Mouse (Mus musculus): ENCODE measurements around the gene Pdha2. TPM values are rescaled to one million over a fixed set of nuclear protein-coding genes. Genes with fewer than 3 reads are reported as not detected.
A peak's percentile ranks its signal among the peaks of the same experiment; 100 is the strongest.

Pdha2 gene
- polyA plus RNA-seq, 1 experiment from 2014 or later: not detected

DNA sequence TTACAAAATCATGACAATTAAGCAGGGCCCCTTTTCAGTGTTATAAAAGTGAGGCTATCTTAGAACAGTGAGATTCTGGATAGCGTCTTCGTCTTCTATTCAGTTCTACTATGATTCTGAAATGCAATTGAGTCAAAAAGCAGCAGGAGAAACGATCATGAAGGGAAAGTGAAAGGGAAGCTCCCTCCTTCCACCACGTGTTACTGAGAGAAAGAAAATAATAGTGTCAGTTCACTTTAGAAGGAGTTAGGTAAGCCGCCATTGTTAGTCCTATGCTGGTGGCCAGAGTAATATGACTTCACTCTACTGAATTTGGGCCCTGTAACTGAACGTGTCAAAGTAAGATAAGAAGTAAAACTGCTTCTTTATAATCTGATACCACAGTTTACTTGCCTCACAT lies 4.1 kb upstream of the Pdha2 start:
- no peaks in the 10 kb centered on the region for H3K4me1 ChIP-seq (ENCODE audit: control insufficient read depth, insufficient read depth, low read length)
- DNase-seq (ENCODE audit: low spot score) (no peak), ATAC-seq (ENCODE audit: low read depth) (no peak)
- no peak overlapping the region for H3K4me3 ChIP-seq (ENCODE audit: low read depth, low read length)
- H3K9me3 ChIP-seq (ENCODE audit: control insufficient read depth, low read length): peaks cover 5% of the 10 kb centered on the region; the same call in 1 of the 2 replicates
- WGBS: 71% methylated on average over 6 of the region's 6 CpGs
- no peak overlapping the region for H3K27ac ChIP-seq (replicated peaks; ENCODE audit: low read depth, low read length)
- no peaks in the 10 kb centered on the region for H3K27me3 ChIP-seq (replicated peaks; ENCODE audit: control insufficient read depth, insufficient read depth, low read length)
- H3K4me2 ChIP-seq (ENCODE audit: low read depth, low read length): no peak overlapping the region
- no peaks in the 10 kb centered on the region for H3K36me3 ChIP-seq (ENCODE audit: control insufficient read depth, insufficient read depth, low read length)
- no peak overlapping the region for H3K9ac ChIP-seq (ENCODE audit: low read depth, low read length)

GRCm38 (mm10) chr3:141214789-141215188 lies 2.6 kb upstream of the Pdha2 start:
- WGBS: 75% methylated on average over 2 of the region's 2 CpGs
- Histone ChIP-seq H3K4me2 (ENCODE audit: low read depth, low read length) (no peak overlapping the region), H3K27ac (replicated peaks; ENCODE audit: low read depth, low read length) (no peak overlapping the region), H3K9ac (ENCODE audit: low read depth, low read length) (no peak overlapping the region), H3K27me3 (replicated peaks; ENCODE audit: control insufficient read depth, insufficient read depth, low read length) (no peaks in the 10 kb centered on the region), H3K36me3 (ENCODE audit: control insufficient read depth, insufficient read depth, low read length) (no peaks in the 10 kb centered on the region), H3K4me1 (ENCODE audit: control insufficient read depth, insufficient read depth, low read length) (no peaks in the 10 kb centered on the region), H3K4me3 (ENCODE audit: low read depth, low read length) (no peak overlapping the region), H3K9me3 (ENCODE audit: control insufficient read depth, low read length) (peaks cover 10% of the 10 kb centered on the region; the same call in 1 of the 2 replicates)
- no peak for DNase-seq (ENCODE audit: low spot score)
- ATAC-seq (ENCODE audit: low read depth): no peak

DNA sequence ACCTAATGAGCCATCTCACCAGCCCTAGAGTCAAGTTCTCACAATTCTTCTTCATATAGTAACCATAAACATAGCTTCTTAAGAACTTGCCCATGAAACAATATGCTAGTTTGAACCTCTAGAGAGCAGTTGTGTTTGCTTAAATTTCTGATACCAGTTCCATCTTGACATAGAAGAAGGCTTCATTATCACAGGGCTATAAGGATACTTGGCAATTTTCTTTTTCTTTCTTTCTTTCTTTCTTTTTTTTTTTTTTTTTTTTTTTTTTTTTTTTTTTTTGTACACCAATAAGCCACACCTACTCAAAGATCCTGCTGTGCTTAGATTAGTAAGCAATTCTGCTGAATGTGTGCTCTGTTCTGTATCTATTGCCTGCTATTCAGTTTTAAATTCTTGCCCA lies 2.0 kb upstream of the Pdha2 start:
- Histone ChIP-seq H3K4me2 (ENCODE audit: low read depth, low read length) (no peak overlapping the region), H3K36me3 (ENCODE audit: control insufficient read depth, insufficient read depth, low read length) (no peaks in the 10 kb centered on the region), H3K9ac (ENCODE audit: low read depth, low read length) (no peak overlapping the region), H3K4me1 (ENCODE audit: control insufficient read depth, insufficient read depth, low read length) (no peaks in the 10 kb centered on the region), H3K9me3 (ENCODE audit: control insufficient read depth, low read length) (peaks cover 10% of the 10 kb centered on the region; the same call in 1 of the 2 replicates), H3K27me3 (replicated peaks; ENCODE audit: control insufficient read depth, insufficient read depth, low read length) (no peaks in the 10 kb centered on the region), H3K27ac (replicated peaks; ENCODE audit: low read depth, low read length) (no peak overlapping the region), H3K4me3 (ENCODE audit: low read depth, low read length) (no peak overlapping the region)
- DNase-seq (ENCODE audit: low spot score) (no peak), ATAC-seq (ENCODE audit: low read depth) (no peak)

GRCm38 (mm10) chr3:141211644-141212043 lies 511 bp downstream of the Pdha2 start:
- Histone ChIP-seq H3K27me3 (replicated peaks; ENCODE audit: control insufficient read depth, insufficient read depth, low read length) (no peaks in the 10 kb centered on the region), H3K9me3 (ENCODE audit: control insufficient read depth, low read length) (peaks cover 10% of the 10 kb centered on the region; the same call in 1 of the 2 replicates), H3K4me2 (ENCODE audit: low read depth, low read length) (no peak overlapping the region), H3K27ac (replicated peaks; ENCODE audit: low read depth, low read length) (no peak overlapping the region), H3K4me3 (ENCODE audit: low read depth, low read length) (no peak overlapping the region), H3K4me1 (ENCODE audit: control insufficient read depth, insufficient read depth, low read length) (no peaks in the 10 kb centered on the region), H3K36me3 (ENCODE audit: control insufficient read depth, insufficient read depth, low read length) (no peaks in the 10 kb centered on the region), H3K9ac (ENCODE audit: low read depth, low read length) (no peak overlapping the region)
- 96% methylated on average over 17 of the region's 17 CpGs for WGBS
- ATAC-seq (ENCODE audit: low read depth) (no peak), DNase-seq (ENCODE audit: low spot score) (no peak)

DNA sequence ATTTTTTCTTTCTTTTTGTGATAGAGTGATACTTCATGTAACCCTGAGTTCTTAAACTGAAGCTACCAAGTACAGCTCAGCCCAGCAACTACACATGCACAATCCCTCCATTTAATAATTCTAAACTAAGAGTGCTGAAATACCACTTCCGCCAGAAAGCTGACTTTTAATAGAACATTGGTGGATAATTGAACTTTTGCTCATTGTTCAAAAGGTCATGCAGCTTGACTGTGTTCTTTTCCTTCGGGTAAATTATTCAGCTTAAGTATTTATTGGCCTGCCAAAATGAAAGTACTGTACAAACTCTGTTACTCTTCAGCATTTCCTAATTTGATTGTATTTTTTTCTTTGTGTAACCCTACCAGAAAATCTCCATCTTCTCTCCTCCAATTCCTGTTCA lies 10.4 kb downstream of the Pdha2 start:
- WGBS: 77% methylated on average over 2 of the region's 2 CpGs
- Histone ChIP-seq H3K4me2 (ENCODE audit: low read depth, low read length) (no peak overlapping the region), H3K27ac (replicated peaks; ENCODE audit: low read depth, low read length) (no peak overlapping the region), H3K9ac (ENCODE audit: low read depth, low read length) (no peak overlapping the region), H3K4me3 (ENCODE audit: low read depth, low read length) (no peak overlapping the region), H3K4me1 (ENCODE audit: control insufficient read depth, insufficient read depth, low read length) (no peaks in the 10 kb centered on the region), H3K27me3 (replicated peaks; ENCODE audit: control insufficient read depth, insufficient read depth, low read length) (no peaks in the 10 kb centered on the region), H3K9me3 (ENCODE audit: control insufficient read depth, low read length) (no peaks in the 10 kb centered on the region), H3K36me3 (ENCODE audit: control insufficient read depth, insufficient read depth, low read length) (no peaks in the 10 kb centered on the region)
- ATAC-seq (ENCODE audit: low read depth) (no peak), DNase-seq (ENCODE audit: low spot score) (no peak)

DNA sequence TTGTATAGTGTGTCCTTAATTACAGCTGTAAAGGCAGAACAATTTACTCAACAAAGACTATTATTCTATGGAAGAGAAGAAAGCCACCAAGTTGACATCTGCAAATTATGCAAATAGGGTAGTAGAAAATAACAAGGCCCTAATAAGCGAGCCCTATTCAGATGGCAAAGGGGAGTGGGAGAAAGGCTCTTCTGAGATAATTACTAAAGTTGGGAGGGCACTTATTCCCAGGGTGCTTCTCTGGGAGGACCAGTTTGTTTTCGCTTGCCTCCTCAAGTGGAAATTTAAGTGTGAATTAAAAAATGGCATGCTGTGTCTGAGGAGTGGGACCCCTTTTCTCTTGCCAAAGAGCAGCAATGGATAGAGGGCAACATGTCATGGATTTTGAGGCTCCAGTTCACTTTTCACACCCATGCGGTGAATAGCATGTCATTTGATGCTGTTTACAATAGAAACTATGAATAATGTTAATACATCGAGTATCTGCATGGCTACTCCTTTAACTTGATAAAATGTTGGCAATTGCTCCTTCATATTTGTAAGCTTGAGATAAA lies 14.8 kb downstream of the Pdha2 start:
- 74% methylated on average over 4 of the region's 4 CpGs for WGBS
- no peak for ATAC-seq (ENCODE audit: low read depth)
- H3K4me1 ChIP-seq (ENCODE audit: control insufficient read depth, insufficient read depth, low read length): no peaks in the 10 kb centered on the region

DNA sequence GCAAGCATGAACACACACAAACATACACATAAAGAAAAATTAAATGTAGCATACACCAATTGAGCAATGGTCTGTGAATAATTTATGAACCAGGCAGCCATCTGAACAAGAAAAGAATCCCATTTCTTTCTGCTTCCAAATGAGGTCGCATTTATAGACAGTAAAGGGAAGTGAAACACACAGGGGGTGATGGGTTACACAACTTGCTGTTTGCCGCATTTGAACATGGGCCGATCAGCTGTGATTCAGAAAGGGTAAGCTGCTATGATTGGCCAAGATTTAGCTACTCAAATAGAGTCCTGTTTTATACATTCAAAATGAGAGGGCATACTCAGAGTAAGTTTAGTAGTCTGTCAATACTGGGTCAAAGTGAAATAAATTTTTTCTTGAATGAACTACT lies 20.5 kb downstream of the Pdha2 start:
- ATAC-seq (ENCODE audit: low read depth): no peak
- WGBS: 75% methylated on average over 3 of the region's 3 CpGs
- no peaks in the 10 kb centered on the region for H3K9me3 ChIP-seq (ENCODE audit: control insufficient read depth, low read length)
- no peak overlapping the region for H3K27ac ChIP-seq (replicated peaks; ENCODE audit: low read depth, low read length)
- no peak overlapping the region for H3K9ac ChIP-seq (ENCODE audit: low read depth, low read length)
- no peak overlapping the region for H3K4me2 ChIP-seq (ENCODE audit: low read depth, low read length)
- H3K27me3 ChIP-seq (replicated peaks; ENCODE audit: control insufficient read depth, insufficient read depth, low read length): no peaks in the 10 kb centered on the region
- no peaks in the 10 kb centered on the region for H3K4me1 ChIP-seq (ENCODE audit: control insufficient read depth, insufficient read depth, low read length)
- H3K4me3 ChIP-seq (ENCODE audit: low read depth, low read length): no peak overlapping the region
- DNase-seq (ENCODE audit: low spot score): no peak
- no peaks in the 10 kb centered on the region for H3K36me3 ChIP-seq (ENCODE audit: control insufficient read depth, insufficient read depth, low read length)

More for the DNA sequence above, 14.8 kb downstream of the Pdha2 start:
- Histone ChIP-seq H3K9ac (ENCODE audit: low read depth, low read length) (no peak overlapping the region), H3K9me3 (ENCODE audit: control insufficient read depth, low read length) (no peaks in the 10 kb centered on the region), H3K4me3 (ENCODE audit: low read depth, low read length) (no peak overlapping the region), H3K36me3 (ENCODE audit: control insufficient read depth, insufficient read depth, low read length) (no peaks in the 10 kb centered on the region), H3K27ac (replicated peaks; ENCODE audit: low read depth, low read length) (no peak overlapping the region), H3K4me2 (ENCODE audit: low read depth, low read length) (no peak overlapping the region), H3K27me3 (replicated peaks; ENCODE audit: control insufficient read depth, insufficient read depth, low read length) (no peaks in the 10 kb centered on the region)
- peak; percentile 13 for DNase-seq (ENCODE audit: low spot score)

DNA sequence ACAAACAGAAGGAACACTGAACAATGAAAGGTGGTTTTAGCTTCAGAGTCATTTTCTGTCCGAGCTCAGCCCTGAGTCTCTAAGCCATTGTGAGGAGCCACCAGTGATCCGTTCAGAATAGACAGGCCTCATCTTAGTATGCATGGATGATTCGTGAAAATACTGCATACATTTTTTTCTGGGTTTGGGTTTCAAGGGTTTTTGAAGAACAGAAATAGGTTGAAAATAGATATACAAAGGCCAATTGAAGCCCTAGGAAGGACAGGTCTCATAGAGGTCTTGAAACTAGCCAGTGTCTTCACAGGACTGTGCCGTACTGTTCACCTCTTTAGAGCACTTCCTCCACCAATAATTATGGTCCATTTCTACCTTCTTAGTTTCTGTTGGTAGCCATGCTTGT lies 21.7 kb downstream of the Pdha2 start:
- no peak overlapping the region for H3K4me2 ChIP-seq (ENCODE audit: low read depth, low read length)
- no peak overlapping the region for H3K9ac ChIP-seq (ENCODE audit: low read depth, low read length)
- DNase-seq (ENCODE audit: low spot score) (no peak), ATAC-seq (ENCODE audit: low read depth) (no peak)
- 77% methylated on average over 4 of the region's 4 CpGs for WGBS
- H3K27ac ChIP-seq (replicated peaks; ENCODE audit: low read depth, low read length): no peak overlapping the region
- H3K36me3 ChIP-seq (ENCODE audit: control insufficient read depth, insufficient read depth, low read length): no peaks in the 10 kb centered on the region
- H3K4me3 ChIP-seq (ENCODE audit: low read depth, low read length): no peak overlapping the region
- no peaks in the 10 kb centered on the region for H3K9me3 ChIP-seq (ENCODE audit: control insufficient read depth, low read length)
- no peaks in the 10 kb centered on the region for H3K27me3 ChIP-seq (replicated peaks; ENCODE audit: control insufficient read depth, insufficient read depth, low read length)
- no peaks in the 10 kb centered on the region for H3K4me1 ChIP-seq (ENCODE audit: control insufficient read depth, insufficient read depth, low read length)

DNA sequence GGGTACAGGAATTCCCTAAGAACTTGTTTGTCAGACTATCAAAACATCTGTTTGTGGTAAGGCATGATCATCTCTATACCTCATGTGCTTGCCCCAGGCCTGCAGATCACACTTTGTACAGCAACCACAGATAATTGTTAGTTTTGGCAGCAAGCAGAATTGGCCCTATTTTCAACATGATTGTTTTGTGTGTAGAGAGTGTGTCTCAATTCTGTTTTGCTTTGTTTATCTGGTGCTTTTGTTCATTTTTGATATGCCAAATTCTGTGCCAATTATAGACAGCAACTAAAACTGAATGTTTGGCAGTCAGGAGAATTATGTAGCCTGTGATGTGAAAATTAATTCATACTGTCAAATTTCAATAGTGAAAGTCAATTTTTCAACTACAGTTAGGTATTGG lies 51.2 kb downstream of the Pdha2 start:
- Histone ChIP-seq H3K4me1 (ENCODE audit: control insufficient read depth, insufficient read depth, low read length) (no peaks in the 10 kb centered on the region), H3K9ac (ENCODE audit: low read depth, low read length) (no peak overlapping the region), H3K9me3 (ENCODE audit: control insufficient read depth, low read length) (no peaks in the 10 kb centered on the region), H3K27ac (replicated peaks; ENCODE audit: low read depth, low read length) (no peak overlapping the region), H3K4me2 (ENCODE audit: low read depth, low read length) (no peak overlapping the region), H3K27me3 (replicated peaks; ENCODE audit: control insufficient read depth, insufficient read depth, low read length) (no peaks in the 10 kb centered on the region), H3K36me3 (ENCODE audit: control insufficient read depth, insufficient read depth, low read length) (no peaks in the 10 kb centered on the region), H3K4me3 (ENCODE audit: low read depth, low read length) (no peak overlapping the region)
- no peak for DNase-seq (ENCODE audit: low spot score)
- ATAC-seq (ENCODE audit: low read depth): no peak

All from embryonic facial prominence, embryonic 14.5 days (tissue).